Mouse (Mus musculus): Measurements from ENCODE around the gene Eipr1. TPM values are rescaled to one million over a fixed set of nuclear protein-coding genes. Genes with fewer than 3 reads are reported as not detected.

Gene Eipr1
- polyA plus RNA-seq, 1 experiment from 2014 or later, result 43.0 TPM

DNA sequence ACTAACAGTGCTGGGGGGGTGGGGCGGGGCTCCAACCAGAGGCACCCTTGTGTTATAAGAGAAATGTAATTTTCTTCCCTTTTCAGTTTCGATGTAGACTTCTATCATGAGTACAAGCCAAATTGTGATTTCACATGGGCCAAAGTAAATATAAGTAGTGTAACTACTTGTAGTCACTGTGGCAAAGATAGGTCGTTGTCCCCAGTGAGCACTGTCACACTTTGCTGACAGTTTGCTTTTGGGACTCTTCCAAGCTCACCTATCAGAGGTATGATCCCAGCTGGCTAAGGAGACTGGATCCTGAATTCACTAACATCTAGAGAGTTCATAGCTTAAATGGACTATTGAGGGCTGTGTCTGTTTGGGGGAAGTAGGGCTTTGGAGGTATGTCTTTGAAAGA, 49.3 kb downstream of the Eipr1 start:
- Histone ChIP-seq H3K9me3 (ENCODE audit: control insufficient read depth, low read length) (no peaks in the 10 kb centered on the region), H3K4me3 (ENCODE audit: low read depth, low read length) (no peak overlapping the region), H3K36me3 (ENCODE audit: control insufficient read depth, insufficient read depth, low read length) (no peaks in the 10 kb centered on the region), H3K4me2 (no peak overlapping the region), H3K27me3 (ENCODE audit: control insufficient read depth, insufficient read depth, low read length) (no peaks in the 10 kb centered on the region), H3K9ac (ENCODE audit: low read length) (no peak overlapping the region), H3K27ac (ENCODE audit: low read depth, low read length) (no peak overlapping the region), H3K4me1 (ENCODE audit: control insufficient read depth, insufficient read depth, low read length) (peaks cover 21% of the 10 kb centered on the region)
- 93% methylated on average over 3 of the region's 3 CpGs for WGBS
- DNase-seq (ENCODE audit: low spot score, missing footprints) (no peak), ATAC-seq (ENCODE audit: low FRiP score) (no peak)

DNA sequence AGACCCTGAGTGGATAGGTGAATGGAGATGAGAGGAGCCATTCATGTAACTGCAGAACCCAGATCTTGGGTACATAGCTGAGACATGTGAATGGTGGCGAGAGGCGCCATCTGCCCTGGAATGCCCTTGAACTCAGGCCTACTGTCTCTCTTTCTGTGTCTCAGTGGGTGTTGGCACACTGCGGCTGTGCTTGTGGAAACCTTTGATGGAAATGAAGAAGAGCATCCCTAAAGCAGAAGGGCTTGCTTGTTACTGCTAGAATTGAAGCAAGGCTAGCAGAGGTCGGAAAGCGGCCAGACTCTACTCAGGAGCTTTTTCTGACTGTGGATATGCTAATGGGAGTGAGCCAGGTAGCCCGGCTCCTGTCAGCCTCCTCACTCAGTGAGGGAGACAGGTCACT, 50.1 kb downstream of the Eipr1 start:
- H3K9ac ChIP-seq (ENCODE audit: low read length), result no peak overlapping the region
- H3K36me3 ChIP-seq (ENCODE audit: control insufficient read depth, insufficient read depth, low read length), result no peaks in the 10 kb centered on the region
- peaks cover 21% of the 10 kb centered on the region for H3K4me1 ChIP-seq (ENCODE audit: control insufficient read depth, insufficient read depth, low read length)
- H3K27me3 ChIP-seq (ENCODE audit: control insufficient read depth, insufficient read depth, low read length), result no peaks in the 10 kb centered on the region
- no peak overlapping the region for H3K27ac ChIP-seq (ENCODE audit: low read depth, low read length)
- H3K4me2 ChIP-seq, result no peak overlapping the region
- no peak overlapping the region for H3K4me3 ChIP-seq (ENCODE audit: low read depth, low read length)
- WGBS, result 82% methylated on average over 6 of the region's 6 CpGs
- DNase-seq (ENCODE audit: low spot score, missing footprints) (no peak), ATAC-seq (ENCODE audit: low FRiP score) (no peak)
- no peaks in the 10 kb centered on the region for H3K9me3 ChIP-seq (ENCODE audit: control insufficient read depth, low read length)

DNA sequence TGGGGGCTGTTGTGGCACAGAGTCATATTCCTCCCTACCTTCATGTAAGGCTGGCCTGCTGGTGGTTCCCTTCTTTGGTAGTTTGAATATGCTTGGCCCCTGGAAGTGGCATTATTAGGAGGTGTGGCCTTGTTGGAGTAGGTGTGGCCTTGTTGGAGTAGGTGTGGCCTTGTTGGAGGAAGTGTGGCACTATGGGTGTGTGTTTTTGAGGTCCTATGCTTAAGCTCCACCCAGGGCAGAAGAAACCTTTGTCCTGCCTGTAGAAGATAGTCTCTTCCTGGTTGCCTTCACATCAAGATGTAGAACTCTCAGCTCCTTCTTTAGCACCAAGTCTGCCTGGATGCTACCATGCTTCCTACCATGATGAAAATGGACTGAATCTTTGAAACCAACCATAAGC, 51.4 kb downstream of the Eipr1 start:
- H3K36me3 ChIP-seq (ENCODE audit: control insufficient read depth, insufficient read depth, low read length), result no peaks in the 10 kb centered on the region
- no peak overlapping the region for H3K4me3 ChIP-seq (ENCODE audit: low read depth, low read length)
- peaks cover 21% of the 10 kb centered on the region for H3K4me1 ChIP-seq (ENCODE audit: control insufficient read depth, insufficient read depth, low read length)
- no peaks in the 10 kb centered on the region for H3K27me3 ChIP-seq (ENCODE audit: control insufficient read depth, insufficient read depth, low read length)
- no peak for DNase-seq (ENCODE audit: low spot score, missing footprints)
- no peak for ATAC-seq (ENCODE audit: low FRiP score)
- H3K9ac ChIP-seq (ENCODE audit: low read length), result no peak overlapping the region
- no peak overlapping the region for H3K27ac ChIP-seq (ENCODE audit: low read depth, low read length)
- H3K9me3 ChIP-seq (ENCODE audit: control insufficient read depth, low read length), result no peaks in the 10 kb centered on the region
- H3K4me2 ChIP-seq, result no peak overlapping the region

DNA sequence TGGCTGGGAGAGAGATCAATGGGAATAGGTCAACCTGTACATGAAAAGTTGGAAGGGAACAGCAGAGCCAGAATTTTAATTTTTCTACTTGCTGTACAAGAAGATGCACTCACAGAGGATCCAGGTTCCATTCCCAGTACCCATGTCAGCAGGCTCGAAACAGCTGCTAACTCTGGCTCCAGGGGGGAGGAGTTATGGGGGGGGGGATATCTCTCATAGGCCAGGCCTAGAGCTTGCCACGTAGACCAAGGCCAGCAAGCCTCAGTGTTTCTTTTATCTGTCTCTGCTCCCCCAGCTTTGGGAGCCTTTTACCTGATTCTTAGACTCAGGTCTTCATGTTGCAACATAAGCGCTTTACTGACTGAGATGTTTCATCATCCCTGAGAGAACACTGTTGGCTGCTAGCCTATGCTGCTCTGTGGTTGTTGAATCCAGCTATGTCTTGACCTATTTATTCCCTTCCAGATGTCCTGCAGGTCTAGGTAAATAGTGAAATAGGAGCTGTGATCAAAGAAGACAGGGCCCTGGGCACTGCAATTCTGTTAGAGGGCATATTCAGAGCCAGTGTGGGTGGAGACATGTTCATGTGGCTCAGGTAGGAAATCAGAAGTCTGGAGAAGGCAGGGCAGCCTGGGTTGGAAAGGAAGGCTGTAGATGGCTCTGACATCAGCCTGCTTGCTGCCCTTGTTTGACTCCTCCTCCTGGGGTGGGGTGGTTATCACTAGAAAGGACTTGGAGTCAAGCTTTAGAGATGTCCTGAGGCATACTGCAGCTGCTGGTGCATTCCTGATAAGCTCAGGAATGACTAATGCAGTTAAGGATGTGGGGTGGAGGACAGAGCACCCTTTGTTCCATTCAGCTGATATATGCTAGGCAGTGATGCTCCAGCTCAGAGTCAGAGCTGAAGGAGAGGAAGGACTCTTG, 53.2 kb downstream of the Eipr1 start:
- 71% methylated on average over 3 of the region's 3 CpGs for WGBS
- DNase-seq (ENCODE audit: low spot score, missing footprints) (no peak), ATAC-seq (ENCODE audit: low FRiP score) (peak; percentile 55; the same call in 1 of the 2 replicates)
- Histone ChIP-seq H3K4me2 (no peak overlapping the region), H3K9me3 (ENCODE audit: control insufficient read depth, low read length) (no peaks in the 10 kb centered on the region), H3K36me3 (ENCODE audit: control insufficient read depth, insufficient read depth, low read length) (no peaks in the 10 kb centered on the region), H3K9ac (ENCODE audit: low read length) (no peak overlapping the region), H3K4me1 (ENCODE audit: control insufficient read depth, insufficient read depth, low read length) (peaks cover 16% of the 10 kb centered on the region), H3K27me3 (ENCODE audit: control insufficient read depth, insufficient read depth, low read length) (no peaks in the 10 kb centered on the region), H3K27ac (ENCODE audit: low read depth, low read length) (no peak overlapping the region), H3K4me3 (ENCODE audit: low read depth, low read length) (no peak overlapping the region)

DNA sequence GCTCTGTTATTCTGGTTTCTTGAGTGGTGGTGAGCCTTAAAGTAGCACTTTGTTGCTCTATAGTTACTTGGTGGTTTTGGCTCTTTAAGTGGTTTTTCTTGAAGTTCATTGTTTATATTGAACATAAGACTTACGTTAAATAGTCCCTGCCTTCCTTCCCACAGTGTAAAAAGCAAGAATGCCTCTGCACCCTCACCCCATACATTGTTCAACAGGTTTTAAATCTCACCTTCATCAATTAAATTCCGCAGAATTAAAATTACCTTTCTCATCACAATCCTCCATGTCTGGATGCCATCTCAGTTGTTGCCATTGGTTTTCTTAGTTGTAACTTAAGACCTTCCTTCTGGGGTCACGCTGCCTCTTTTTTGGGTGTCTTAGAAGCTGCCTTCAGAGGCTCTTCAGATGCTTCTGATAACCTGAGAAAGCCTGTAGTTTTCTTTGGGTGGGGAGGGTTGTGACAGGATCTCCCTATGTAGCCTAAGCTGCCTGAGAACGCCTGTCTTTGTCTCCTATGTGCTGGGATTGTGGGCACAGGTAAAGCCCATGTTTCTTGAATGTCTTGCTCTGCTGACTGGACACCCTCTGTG, 57.3 kb downstream of the Eipr1 start:
- no peaks in the 10 kb centered on the region for H3K36me3 ChIP-seq (ENCODE audit: control insufficient read depth, insufficient read depth, low read length)
- H3K4me3 ChIP-seq (ENCODE audit: low read depth, low read length), result no peak overlapping the region
- DNase-seq (ENCODE audit: low spot score, missing footprints) (no peak), ATAC-seq (ENCODE audit: low FRiP score) (no peak)
- H3K27me3 ChIP-seq (ENCODE audit: control insufficient read depth, insufficient read depth, low read length), result no peaks in the 10 kb centered on the region
- no peak overlapping the region for H3K27ac ChIP-seq (ENCODE audit: low read depth, low read length)
- no peaks in the 10 kb centered on the region for H3K9me3 ChIP-seq (ENCODE audit: control insufficient read depth, low read length)
- H3K4me2 ChIP-seq, result no peak overlapping the region
- WGBS, result 79% methylated on average over 4 of the region's 4 CpGs
- H3K4me1 ChIP-seq (ENCODE audit: control insufficient read depth, insufficient read depth, low read length), result peaks cover 9% of the 10 kb centered on the region
- no peak overlapping the region for H3K9ac ChIP-seq (ENCODE audit: low read length)

DNA sequence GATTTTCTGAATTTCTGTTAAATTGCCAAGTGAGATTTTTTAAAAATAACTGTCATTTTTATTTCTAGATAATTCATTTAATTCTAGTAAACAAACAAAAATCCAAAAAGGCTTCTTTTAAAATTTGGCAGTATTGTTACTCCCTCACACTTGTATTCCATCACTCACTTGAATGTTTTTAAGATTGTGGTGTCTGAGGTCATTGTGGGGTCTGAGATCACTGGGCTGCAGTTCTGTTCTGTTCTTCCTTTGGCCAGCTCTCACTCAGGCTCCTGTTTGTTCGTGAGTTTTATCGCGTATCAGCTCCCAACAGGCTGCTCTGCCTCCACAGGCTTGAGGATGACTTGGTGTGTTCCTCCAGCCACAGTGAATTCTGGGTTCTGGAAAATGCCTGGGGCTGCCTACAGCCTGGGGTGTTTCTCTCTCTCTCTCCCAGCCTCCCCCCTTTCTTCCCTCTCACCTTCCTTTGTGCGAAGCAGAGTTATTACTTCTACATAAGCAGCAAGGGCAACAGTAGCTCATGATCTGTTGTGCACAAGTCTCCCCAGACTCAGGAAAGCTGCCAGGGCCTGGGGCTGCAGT, 58.2 kb downstream of the Eipr1 start:
- ATAC-seq (ENCODE audit: low FRiP score) (no peak), DNase-seq (ENCODE audit: low spot score, missing footprints) (peak; percentile 87)
- H3K27me3 ChIP-seq (ENCODE audit: control insufficient read depth, insufficient read depth, low read length), result no peaks in the 10 kb centered on the region
- H3K9ac ChIP-seq (ENCODE audit: low read length), result no peak overlapping the region
- no peaks in the 10 kb centered on the region for H3K9me3 ChIP-seq (ENCODE audit: control insufficient read depth, low read length)
- WGBS, result 69% methylated on average over 4 of the region's 4 CpGs
- H3K4me3 ChIP-seq (ENCODE audit: low read depth, low read length), result no peak overlapping the region
- H3K27ac ChIP-seq (ENCODE audit: low read depth, low read length), result no peak overlapping the region
- no peaks in the 10 kb centered on the region for H3K36me3 ChIP-seq (ENCODE audit: control insufficient read depth, insufficient read depth, low read length)
- peaks cover 6% of the 10 kb centered on the region for H3K4me1 ChIP-seq (ENCODE audit: control insufficient read depth, insufficient read depth, low read length)
- H3K4me2 ChIP-seq, result no peak overlapping the region

DNA sequence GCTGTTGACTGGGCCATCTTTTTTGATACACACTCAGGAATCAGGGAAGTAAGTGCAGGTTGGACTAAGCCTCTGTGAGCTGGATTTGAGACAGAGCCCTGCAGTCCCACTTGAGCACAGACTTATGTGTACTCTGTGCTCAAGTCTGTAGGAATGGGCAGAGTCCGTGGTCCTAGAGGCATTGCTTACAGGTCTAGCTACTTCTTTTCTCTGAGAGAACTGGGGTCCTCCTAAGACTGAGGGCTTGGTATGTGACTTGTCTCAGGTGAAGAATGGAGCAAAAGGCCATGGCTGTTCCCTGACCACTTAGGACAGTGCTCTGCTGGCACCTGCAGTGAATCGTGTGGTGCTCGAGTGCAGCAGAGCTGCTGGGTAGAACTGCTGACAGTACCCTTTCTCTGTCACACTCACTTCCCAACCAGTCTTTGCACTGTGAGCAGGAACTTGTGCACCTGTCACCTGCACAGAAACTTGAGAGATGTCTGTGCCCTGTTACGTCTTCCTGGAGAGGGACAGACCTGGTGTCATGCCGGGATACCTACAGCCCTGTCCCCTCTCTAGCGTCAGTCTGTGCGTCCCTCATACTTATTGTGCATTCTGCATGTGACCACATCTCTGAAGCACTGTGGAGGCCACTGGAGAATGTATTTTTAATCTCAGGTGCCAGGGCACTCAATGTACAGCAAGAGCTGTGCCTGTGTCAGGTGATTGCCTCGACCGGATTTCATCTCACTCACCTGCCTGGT, 65.3 kb downstream of the Eipr1 start:
- peak overlapping the region; percentile 47; the same call in 1 of the 2 replicates for H3K9ac ChIP-seq (ENCODE audit: low read length)
- H3K9me3 ChIP-seq (ENCODE audit: control insufficient read depth, low read length), result no peaks in the 10 kb centered on the region
- H3K4me2 ChIP-seq, result peak overlapping the region; percentile 25; the same call in 1 of the 2 replicates
- 11% methylated on average over 9 of the region's 9 CpGs for WGBS
- no peak overlapping the region for H3K4me3 ChIP-seq (ENCODE audit: low read depth, low read length)
- peak overlapping the region; percentile 86 for H3K27ac ChIP-seq (ENCODE audit: low read depth, low read length)
- DNase-seq (ENCODE audit: low spot score, missing footprints), result peak; percentile 95
- no peaks in the 10 kb centered on the region for H3K36me3 ChIP-seq (ENCODE audit: control insufficient read depth, insufficient read depth, low read length)
- ATAC-seq (ENCODE audit: low FRiP score), result peak; percentile 78
- H3K27me3 ChIP-seq (ENCODE audit: control insufficient read depth, insufficient read depth, low read length), result no peaks in the 10 kb centered on the region
- peaks cover 31% of the 10 kb centered on the region for H3K4me1 ChIP-seq (ENCODE audit: control insufficient read depth, insufficient read depth, low read length)

DNA sequence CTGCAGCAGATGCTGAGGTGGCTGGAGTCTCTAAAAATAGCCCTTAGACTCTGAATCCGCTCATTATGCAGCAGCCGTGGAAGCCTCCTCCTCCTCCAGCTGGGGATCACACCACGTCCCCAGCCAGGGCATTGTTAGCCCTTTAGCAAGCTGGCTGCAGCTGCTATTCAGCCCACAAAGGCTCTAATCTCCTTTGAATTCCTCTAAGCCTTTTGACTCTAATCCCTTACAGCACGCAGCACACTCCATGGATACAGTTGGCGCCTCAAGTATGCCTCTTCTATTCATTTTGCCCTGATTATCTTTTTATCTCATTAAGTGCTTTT, 65.8 kb downstream of the Eipr1 start:
- peak overlapping the region; percentile 86 for H3K27ac ChIP-seq (ENCODE audit: low read depth, low read length)
- peak overlapping the region; percentile 47; the same call in 1 of the 2 replicates for H3K9ac ChIP-seq (ENCODE audit: low read length)
- WGBS, result 7% methylated on average over 5 of the region's 5 CpGs
- H3K36me3 ChIP-seq (ENCODE audit: control insufficient read depth, insufficient read depth, low read length), result no peaks in the 10 kb centered on the region
- peak overlapping the region; percentile 25; the same call in 1 of the 2 replicates for H3K4me2 ChIP-seq
- peak; percentile 95 for ATAC-seq (ENCODE audit: low FRiP score)
- H3K4me1 ChIP-seq (ENCODE audit: control insufficient read depth, insufficient read depth, low read length), result peaks cover 31% of the 10 kb centered on the region
- no peak overlapping the region for H3K4me3 ChIP-seq (ENCODE audit: low read depth, low read length)
- no peaks in the 10 kb centered on the region for H3K27me3 ChIP-seq (ENCODE audit: control insufficient read depth, insufficient read depth, low read length)
- H3K9me3 ChIP-seq (ENCODE audit: control insufficient read depth, low read length), result no peaks in the 10 kb centered on the region
- DNase-seq (ENCODE audit: low spot score, missing footprints), result no peak
